Mouse (Mus musculus) bone marrow macrophage, adult 2 months (primary cell): ENCODE data around the gene Krt31.

Source experiments
- CTCF ChIP-seq: IDR thresholded peaks from 2 replicates; pipeline ENCODE4 v1.5.1; 2012; ENCODE audit warnings: low read depth, mild to moderate bottlenecking, low read length, moderate library complexity
- POLR2A ChIP-seq: IDR thresholded peaks from 2 replicates; pipeline ENCODE4 v1.6.1; 2012; ENCODE audit warnings: mild to moderate bottlenecking, low read depth, low read length, borderline replicate concordance

DNA sequence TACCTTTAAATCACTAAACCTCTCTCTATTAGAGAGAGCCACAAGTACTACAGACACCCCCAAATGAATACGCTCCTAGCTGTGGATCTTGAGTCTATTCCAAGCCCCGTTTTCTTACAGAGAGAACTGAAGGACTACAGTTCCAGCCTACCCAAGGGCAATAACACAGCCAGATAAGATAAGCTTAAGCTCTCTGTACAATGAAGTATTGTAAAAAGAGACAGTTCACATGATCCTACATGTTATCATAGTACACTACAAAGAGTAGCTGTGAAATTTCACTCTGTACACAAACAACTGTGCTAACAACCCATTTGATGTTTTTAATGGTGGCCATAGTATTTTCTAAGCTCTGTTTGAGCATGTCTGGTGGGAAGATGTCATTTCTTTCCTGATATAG is 3.2 kb downstream of the Krt31 start:
- TF ChIP-seq POLR2A: no peak
- no peak for TF ChIP-seq CTCF
